Mouse (Mus musculus): Measurements from ENCODE around the gene Zfp14.

- TF ChIP-seq EP300 (IDR thresholded peaks at IDR 0.05) (no peak), CTCF (IDR thresholded peaks at IDR 0.05) (no peak)
These were observed 19.8 kb downstream of the Zfp14 start for GRCm38 (mm10) chr7:30031379-30031778.
